ENCODE assay signal across 23 mouse cellular contexts in the genomic region with DNA sequence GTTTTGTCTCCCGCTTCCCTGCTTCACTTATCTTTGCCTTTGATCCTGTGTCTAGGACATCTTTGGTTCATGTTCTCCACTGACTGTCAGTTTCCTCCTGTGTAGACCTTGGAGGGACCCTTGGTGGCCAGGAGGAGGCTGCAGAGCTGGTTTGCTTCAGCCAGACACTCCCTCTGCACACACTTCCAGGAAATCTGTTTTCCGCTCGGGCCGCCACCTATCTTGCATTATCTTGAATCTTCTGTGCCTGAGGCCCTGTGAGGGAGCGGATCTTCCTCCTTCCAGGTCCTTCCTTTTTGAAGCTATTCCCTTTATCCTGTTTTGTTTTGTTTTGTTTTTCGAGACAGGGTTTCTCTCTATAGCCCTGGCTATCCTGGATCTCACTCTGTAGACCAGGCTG.
A peak's percentile ranks its signal among the peaks of the same experiment; 100 is the strongest.
DNase-seq lines count a peak whose midpoint lies in the region; ATAC-seq and TF ChIP-seq lines count a peak whose summit lies in the region.
"Had no signal": no experiment of that assay in that cellular context is flagged by ENCODE, and none has a peak within 500 bp of the region (broad histone marks: within the 10 kb centered on the region; RNA-seq: fewer than 3 reads in every experiment).

No protein-coding gene starts in this region.

- H3K27ac ChIP-seq in forebrain, embryonic 10.5 days = peak overlapping the region; percentile 12; the same call in 1 of the 2 replicates
- H3K27ac ChIP-seq in forebrain, embryonic 16.5 days (ENCODE audit: low read length) = no peak overlapping the region
- no peak overlapping the region for H3K27ac ChIP-seq in heart, postnatal 0 days (ENCODE audit: low read depth)
- H3K27ac ChIP-seq: embryonic facial prominence, embryonic 15.5 days; forebrain, embryonic 12.5 days; heart, adult 2 months; hindbrain, embryonic 13.5 days; intestine, embryonic 15.5 days had no signal

- H3K27me3 ChIP-seq in forebrain, embryonic 10.5 days (ENCODE audit: poor library complexity, severe bottlenecking) = no peaks in the 10 kb centered on the region
- no peaks in the 10 kb centered on the region for H3K27me3 ChIP-seq in forebrain, embryonic 16.5 days (replicated peaks; ENCODE audit: control insufficient read depth, insufficient read depth, low read length)
- H3K27me3 ChIP-seq in heart, postnatal 0 days (ENCODE audit: control insufficient read depth, insufficient read depth, low read length) = no peaks in the 10 kb centered on the region
- no peaks in the 10 kb centered on the region for H3K27me3 ChIP-seq in E14TG2a.4 (ENCODE audit: insufficient read depth, low read length)
- H3K27me3 ChIP-seq: embryonic facial prominence, embryonic 15.5 days; forebrain, embryonic 12.5 days; hindbrain, embryonic 13.5 days; intestine, embryonic 15.5 days had no signal

- TF ChIP-seq EP300 in heart, postnatal 0 days (IDR thresholded peaks at IDR 0.05; ENCODE audit: low read depth) = no peak

- no peak for ATAC-seq in forebrain, embryonic 16.5 days
- ATAC-seq in heart, postnatal 0 days (ENCODE audit: insufficient read depth, low read depth) = no peak
- ATAC-seq in erythroid progenitor cell, adult 5-6 weeks (replicated peaks; ENCODE audit: low FRiP score, poor library complexity, severe bottlenecking) = no peak
- ATAC-seq: CD4-positive, CD25-positive, alpha-beta regulatory T cell, adult 4 months; forebrain, postnatal 0 days; intestine, embryonic 15.5 days had no signal

- no peak overlapping the region for H3K4me3 ChIP-seq in forebrain, embryonic 10.5 days
- no peak overlapping the region for H3K4me3 ChIP-seq in forebrain, embryonic 16.5 days (replicated peaks; ENCODE audit: low read length)
- H3K4me3 ChIP-seq in heart, postnatal 0 days (ENCODE audit: low read depth, low read length) = no peak overlapping the region
- H3K4me3 ChIP-seq in E14TG2a.4 (replicated peaks; ENCODE audit: low read length) = peak overlapping the region; percentile 99
- H3K4me3 ChIP-seq: embryonic facial prominence, embryonic 15.5 days; erythroblast, embryonic 14.5 days; forebrain, embryonic 12.5 days; heart, adult 2 months; hindbrain, embryonic 13.5 days; intestine, embryonic 15.5 days had no signal

- H3K4me1 ChIP-seq in forebrain, embryonic 10.5 days = peaks cover 6% of the 10 kb centered on the region; the same call in 1 of the 2 replicates
- no peaks in the 10 kb centered on the region for H3K4me1 ChIP-seq in forebrain, embryonic 16.5 days (replicated peaks; ENCODE audit: control insufficient read depth, insufficient read depth, low read length)
- 0 out of 2 replicates have a peak, but pooled peaks cover 9% of the 10 kb centered on the region for H3K4me1 ChIP-seq in heart, postnatal 0 days (ENCODE audit: control insufficient read depth, insufficient read depth)
- H3K4me1 ChIP-seq in E14TG2a.4 (replicated peaks; ENCODE audit: low read depth, low read length) = peaks cover 99% of the 10 kb centered on the region
- H3K4me1 ChIP-seq: intestine, embryonic 15.5 days had no signal

- H3K4me2 ChIP-seq in forebrain, embryonic 16.5 days (ENCODE audit: low read length) = no peak overlapping the region
- no peak overlapping the region for H3K4me2 ChIP-seq in heart, postnatal 0 days (ENCODE audit: low read depth, low read length)
- H3K4me2 ChIP-seq: embryonic facial prominence, embryonic 15.5 days; forebrain, embryonic 12.5 days; hindbrain, embryonic 13.5 days; intestine, embryonic 15.5 days had no signal

- DNase-seq in forebrain, embryonic 10.5 days (ENCODE audit: extremely low spot score, low spot score) = no peak
- DNase-seq in heart, postnatal 0 days (ENCODE audit: low spot score) = peak; percentile 27
- no peak for DNase-seq in heart, adult 9 months (ENCODE audit: low spot score in 2 of 2)
- DNase-seq in ZHBTc4 (ENCODE audit: low read depth, low spot score) = peak; percentile 64
- DNase-seq: adrenal gland, postnatal 10 days; B cell, adult 2 months; cerebellum, adult 11 months; cerebellum, adult 8-10 months; cerebellum, postnatal 14 days; embryo, embryonic 11 days; forebrain, postnatal 0 days; gastrocnemius, postnatal 14 days; heart, adult 2 months had no signal

- H3K9ac ChIP-seq in forebrain, embryonic 16.5 days (replicated peaks; ENCODE audit: low read depth, low read length) = no peak overlapping the region
- no peak overlapping the region for H3K9ac ChIP-seq in heart, postnatal 0 days (replicated peaks; ENCODE audit: low read depth, low read length)
- H3K9ac ChIP-seq: embryonic facial prominence, embryonic 15.5 days; forebrain, embryonic 12.5 days; forebrain, postnatal 0 days; hindbrain, embryonic 13.5 days; intestine, embryonic 15.5 days had no signal

- 85% methylated on average over 6 of the region's 6 CpGs for WGBS in forebrain, embryonic 10.5 days
- WGBS in forebrain, embryonic 16.5 days = 91% methylated on average over 6 of the region's 6 CpGs
- 49% methylated on average over 6 of the region's 6 CpGs for WGBS in heart, postnatal 0 days

- no peaks in the 10 kb centered on the region for H3K9me3 ChIP-seq in forebrain, embryonic 10.5 days
- H3K9me3 ChIP-seq in forebrain, embryonic 16.5 days (ENCODE audit: control insufficient read depth, low read length) = no peaks in the 10 kb centered on the region
- no peaks in the 10 kb centered on the region for H3K9me3 ChIP-seq in heart, postnatal 0 days (replicated peaks; ENCODE audit: control insufficient read depth, low read length)
- no peaks in the 10 kb centered on the region for H3K9me3 ChIP-seq in E14TG2a.4 (ENCODE audit: low read length)
- H3K9me3 ChIP-seq: embryonic facial prominence, embryonic 15.5 days; forebrain, embryonic 12.5 days; G1E; hindbrain, embryonic 13.5 days; intestine, embryonic 15.5 days had no signal

- H3K36me3 ChIP-seq in forebrain, embryonic 10.5 days (replicated peaks) = no peaks in the 10 kb centered on the region
- no peaks in the 10 kb centered on the region for H3K36me3 ChIP-seq in forebrain, embryonic 16.5 days (ENCODE audit: control insufficient read depth, insufficient read depth)
- no peaks in the 10 kb centered on the region for H3K36me3 ChIP-seq in heart, postnatal 0 days (replicated peaks; ENCODE audit: control insufficient read depth, insufficient read depth, low read length)
- H3K36me3 ChIP-seq in E14TG2a.4 (ENCODE audit: insufficient read depth, low read length) = peaks cover 99% of the 10 kb centered on the region
- H3K36me3 ChIP-seq: embryonic facial prominence, embryonic 15.5 days; forebrain, embryonic 12.5 days; G1E; hindbrain, embryonic 13.5 days; intestine, embryonic 15.5 days had no signal

- TF ChIP-seq CTCF in heart, postnatal 0 days (IDR thresholded peaks at IDR 0.05; ENCODE audit: low read depth) = no peak
- no peak for TF ChIP-seq CTCF in E14TG2a.4 (conservative IDR thresholded peaks at IDR 0.05; ENCODE audit: low read length)

Comparison
In these comparisons a context has a peak if more than half of its experiments do, and no peak if none do; other contexts are left out.
1. DNase-seq: peak in heart, postnatal 0 days (single experiment) and ZHBTc4 (single experiment); none in forebrain, embryonic 10.5 days (single experiment) and heart, adult 9 months (0 of 2).